ENCODE assay signal across 19 mouse cellular contexts in genomic region chr2:62231271-62231670, GRCm38 (mm10).
A peak's percentile ranks its signal among the peaks of the same experiment; 100 is the strongest.
DNase-seq lines count a peak whose midpoint lies in the region; ATAC-seq lines count a peak whose summit lies in the region.
"Had no signal": no experiment of that assay in that cellular context is flagged by ENCODE, and none has a peak within 500 bp of the region (broad histone marks: within the 10 kb centered on the region; RNA-seq: fewer than 3 reads in every experiment).

No protein-coding gene starts in this region.

- no peak overlapping the region for H3K4me3 ChIP-seq in forebrain, embryonic 14.5 days (ENCODE audit: low read depth, low read length)
- H3K4me3 ChIP-seq in forebrain, embryonic 11.5 days (ENCODE audit: low read depth, low read length) = no peak overlapping the region
- H3K4me3 ChIP-seq in midbrain, embryonic 11.5 days (ENCODE audit: low read depth, low read length) = no peak overlapping the region
- H3K4me3 ChIP-seq in midbrain, embryonic 10.5 days = no peak overlapping the region
- H3K4me3 ChIP-seq: embryonic facial prominence, embryonic 10.5 days; heart, adult 2 months; heart, embryonic 15.5 days; hindbrain, embryonic 10.5 days; intestine, embryonic 15.5 days had no signal

- intact Hi-C loops in heart, postnatal 25 days (cut with DNase I) = no loop called here

- no peak overlapping the region for H3K27ac ChIP-seq in forebrain, embryonic 14.5 days (ENCODE audit: low read depth, low read length)
- H3K27ac ChIP-seq in forebrain, embryonic 11.5 days (ENCODE audit: low read depth, low read length) = no peak overlapping the region
- no peak overlapping the region for H3K27ac ChIP-seq in midbrain, embryonic 11.5 days (ENCODE audit: low read depth, low read length)
- H3K27ac ChIP-seq in midbrain, embryonic 10.5 days (replicated peaks) = no peak overlapping the region
- H3K27ac ChIP-seq: embryonic facial prominence, embryonic 10.5 days; heart, adult 2 months; heart, embryonic 15.5 days; hindbrain, embryonic 10.5 days; hindbrain, embryonic 14.5 days; intestine, embryonic 15.5 days had no signal

- no peak overlapping the region for H3K4me2 ChIP-seq in forebrain, embryonic 14.5 days (ENCODE audit: low read length)
- H3K4me2 ChIP-seq in forebrain, embryonic 11.5 days (ENCODE audit: low read depth, low read length, severe bottlenecking) = no peak overlapping the region
- no peak overlapping the region for H3K4me2 ChIP-seq in midbrain, embryonic 11.5 days
- H3K4me2 ChIP-seq: heart, embryonic 11.5 days; heart, embryonic 15.5 days; hindbrain, embryonic 14.5 days; intestine, embryonic 15.5 days had no signal

- 56% methylated on average over 2 of the region's 2 CpGs for WGBS in forebrain, embryonic 14.5 days
- 77% methylated on average over 2 of the region's 2 CpGs for WGBS in forebrain, embryonic 11.5 days
- 81% methylated on average over 2 of the region's 2 CpGs for WGBS in midbrain, embryonic 11.5 days
- 82% methylated on average over 2 of the region's 2 CpGs for WGBS in midbrain, embryonic 10.5 days

- H3K9me3 ChIP-seq in forebrain, embryonic 14.5 days (replicated peaks; ENCODE audit: control insufficient read depth, low read length) = no peaks in the 10 kb centered on the region
- H3K9me3 ChIP-seq in forebrain, embryonic 11.5 days (ENCODE audit: control insufficient read depth, low read length) = no peaks in the 10 kb centered on the region
- no peaks in the 10 kb centered on the region for H3K9me3 ChIP-seq in midbrain, embryonic 11.5 days (ENCODE audit: control insufficient read depth, low read length)
- H3K9me3 ChIP-seq in midbrain, embryonic 10.5 days (replicated peaks) = no peaks in the 10 kb centered on the region
- H3K9me3 ChIP-seq: embryonic facial prominence, embryonic 10.5 days; heart, embryonic 15.5 days; hindbrain, embryonic 10.5 days; intestine, embryonic 15.5 days had no signal

- DNase-seq in cerebellum, adult 9-10 months = peak; percentile 18
- no peak for DNase-seq in cerebellum, adult 8-10 months
- DNase-seq in forebrain, embryonic 14.5 days (ENCODE audit: low spot score) = peak; percentile 58
- DNase-seq in forebrain, embryonic 11.5 days (ENCODE audit: low spot score) = no peak
- DNase-seq in midbrain, embryonic 11.5 days (ENCODE audit: low spot score, missing footprints) = peak; percentile 12
- no peak for DNase-seq in midbrain, embryonic 10.5 days (ENCODE audit: low spot score)
- no peak for DNase-seq in heart, postnatal 25 days (ENCODE audit: low spot score)
- DNase-seq: adrenal gland, adult 8-10 months; adrenal gland, postnatal 36 days; gastrocnemius, postnatal 14 days; heart, adult 2 months; heart, postnatal 14 days; kidney, adult 18-20 months had no signal

- H3K36me3 ChIP-seq in forebrain, embryonic 14.5 days (ENCODE audit: control insufficient read depth, insufficient read depth, low read length) = no peaks in the 10 kb centered on the region
- no peaks in the 10 kb centered on the region for H3K36me3 ChIP-seq in forebrain, embryonic 11.5 days (ENCODE audit: control insufficient read depth, insufficient read depth, low read length)
- H3K36me3 ChIP-seq in midbrain, embryonic 11.5 days (ENCODE audit: control insufficient read depth, insufficient read depth, low read length) = no peaks in the 10 kb centered on the region
- no peaks in the 10 kb centered on the region for H3K36me3 ChIP-seq in midbrain, embryonic 10.5 days
- H3K36me3 ChIP-seq: embryonic facial prominence, embryonic 10.5 days; heart, embryonic 15.5 days; hindbrain, embryonic 10.5 days; intestine, embryonic 15.5 days had no signal

- H3K4me1 ChIP-seq in forebrain, embryonic 14.5 days (ENCODE audit: control insufficient read depth, insufficient read depth, low read length) = no peaks in the 10 kb centered on the region
- H3K4me1 ChIP-seq in forebrain, embryonic 11.5 days (replicated peaks; ENCODE audit: control insufficient read depth, insufficient read depth, low read length) = no peaks in the 10 kb centered on the region
- H3K4me1 ChIP-seq in midbrain, embryonic 11.5 days (ENCODE audit: control insufficient read depth, insufficient read depth, low read length) = no peaks in the 10 kb centered on the region
- H3K4me1 ChIP-seq in midbrain, embryonic 10.5 days = no peaks in the 10 kb centered on the region
- H3K4me1 ChIP-seq: embryonic facial prominence, embryonic 10.5 days; heart, embryonic 15.5 days; hindbrain, embryonic 10.5 days; intestine, embryonic 15.5 days had no signal

- no peak overlapping the region for H3K9ac ChIP-seq in forebrain, embryonic 14.5 days (ENCODE audit: low read length)
- H3K9ac ChIP-seq in forebrain, embryonic 11.5 days (ENCODE audit: low read length) = no peak overlapping the region
- H3K9ac ChIP-seq in midbrain, embryonic 11.5 days (ENCODE audit: low read length) = no peak overlapping the region
- H3K9ac ChIP-seq: heart, embryonic 15.5 days; hindbrain, embryonic 14.5 days; intestine, embryonic 15.5 days had no signal

- peak; percentile 42; the same call in 1 of the 2 replicates for ATAC-seq in forebrain, embryonic 14.5 days
- ATAC-seq in forebrain, embryonic 11.5 days (replicated peaks; ENCODE audit: low FRiP score) = no peak
- ATAC-seq in midbrain, embryonic 11.5 days (ENCODE audit: low FRiP score) = no peak
- ATAC-seq: intestine, embryonic 15.5 days had no signal

- H3K27me3 ChIP-seq in forebrain, embryonic 14.5 days (replicated peaks; ENCODE audit: control insufficient read depth, insufficient read depth, low read length) = no peaks in the 10 kb centered on the region
- H3K27me3 ChIP-seq in forebrain, embryonic 11.5 days (ENCODE audit: control insufficient read depth, insufficient read depth, low read length) = no peaks in the 10 kb centered on the region
- no peaks in the 10 kb centered on the region for H3K27me3 ChIP-seq in midbrain, embryonic 11.5 days (ENCODE audit: control insufficient read depth, insufficient read depth, low read length)
- no peaks in the 10 kb centered on the region for H3K27me3 ChIP-seq in midbrain, embryonic 10.5 days (ENCODE audit: low read depth, poor library complexity, severe bottlenecking)
- H3K27me3 ChIP-seq: heart, embryonic 15.5 days; intestine, embryonic 15.5 days had no signal

Comparison
In these comparisons a context has a peak if more than half of its experiments do, and no peak if none do; other contexts are left out.
1. DNase-seq: peak in cerebellum, adult 9-10 months (single experiment), forebrain, embryonic 14.5 days (single experiment) and midbrain, embryonic 11.5 days (single experiment); none in cerebellum, adult 8-10 months (single experiment), forebrain, embryonic 11.5 days (single experiment), midbrain, embryonic 10.5 days (single experiment) and heart, postnatal 25 days (single experiment).